Mouse (Mus musculus): ENCODE measurements around the gene Rorb. TPM values are rescaled to one million over a fixed set of nuclear protein-coding genes. Genes with fewer than 3 reads are reported as not detected.

The Rorb gene
- total and polyA plus RNA-seq, 3 experiments, result not detected

DNA sequence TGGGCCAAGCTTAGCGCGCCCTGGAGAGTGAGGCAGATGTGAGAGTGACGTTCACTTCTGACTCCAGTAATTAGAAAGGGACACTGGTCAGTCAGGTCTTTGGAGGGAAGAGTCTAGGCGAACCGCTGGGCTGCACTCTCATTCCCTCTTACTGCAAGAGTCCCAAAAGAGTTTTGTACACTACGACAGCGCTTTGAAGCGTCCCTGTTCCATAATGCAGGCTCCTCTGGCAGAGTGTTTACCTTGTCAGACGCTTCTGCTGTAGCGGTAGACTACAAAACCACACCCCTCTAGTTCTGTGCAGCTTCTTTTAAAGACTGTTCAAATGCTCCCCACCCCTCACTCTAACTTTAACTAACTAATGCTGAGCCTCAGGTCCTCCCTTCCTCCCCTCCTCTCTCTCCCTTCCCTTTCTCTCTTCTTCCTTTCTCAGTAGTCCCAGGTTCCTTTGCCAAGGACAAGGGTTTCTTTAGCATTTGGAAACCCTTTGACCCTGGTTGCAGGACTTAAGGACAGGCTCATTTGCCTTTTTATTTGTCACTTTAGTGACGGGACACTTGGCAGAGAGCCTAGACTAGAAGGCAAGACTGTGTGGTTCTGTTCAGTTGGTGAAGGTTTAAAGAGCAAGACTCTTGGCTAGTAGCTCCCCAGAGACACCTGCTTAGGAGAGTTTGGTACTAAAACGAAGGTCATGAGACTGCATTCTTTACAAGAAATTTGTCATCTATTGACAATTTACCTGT lies 603 bp upstream of the Rorb start:
- Histone ChIP-seq H3K4me2 (ENCODE audit: insufficient read depth, low read depth, poor library complexity, severe bottlenecking) (no peak overlapping the region), H3K36me3 (replicated peaks in 1 of 2; ENCODE audit: control insufficient read depth in 1 of 2, insufficient read depth in 1 of 2, low read length in 1 of 2) (no peaks in the 10 kb centered on the region), H3K79me2 (replicated peaks; ENCODE audit: control insufficient read depth, extremely low read depth, insufficient read depth, poor library complexity, severe bottlenecking) (no peaks in the 10 kb centered on the region), H3K27me3 (replicated peaks) (no peaks in the 10 kb centered on the region), H3K27ac (ENCODE audit: insufficient read depth, low read depth) (no peak overlapping the region), H3K9me3 (replicated peaks; ENCODE audit: low read length) (peaks cover 6% of the 10 kb centered on the region), H3K4me1 (ENCODE audit: control insufficient read depth in 1 of 2, insufficient read depth in 2 of 2) (peaks cover 3 to 11% of the 10 kb centered on the region in 2 experiments; a peak in 3 of 4 replicates), H3K9ac (ENCODE audit: insufficient read depth, low read depth) (no peak overlapping the region), H3K4me3 (replicated peaks in 1 of 3; ENCODE audit: low read depth in 2 of 3, low read length in 2 of 3, poor library complexity in 1 of 3) (no peak overlapping the region)
- in situ Hi-C loops (cut with MboI; ENCODE audit: low pct_ligation_motif_present, low pct_unique_long_range_greater_than_20kb, low sequenced_read_pairs) (no loop called here), dilution Hi-C loops (cut with MboI; ENCODE audit: extremely low pct_ligation_motif_present, extremely low pct_unique_long_range_greater_than_20kb, low sequenced_read_pairs) (no loop called here)
- TF ChIP-seq TBP (conservative IDR thresholded peaks at IDR 0.05; ENCODE audit: low read depth, low read length) (no peak), KAT2A (IDR thresholded peaks at IDR 0.05; ENCODE audit: insufficient replicate concordance, low read length) (no peak), NRF1 (IDR thresholded peaks at IDR 0.05; ENCODE audit: low read depth, low read length) (no peak), UBTF (IDR thresholded peaks at IDR 0.05; ENCODE audit: low read depth, low read length) (no peak), SMC3 (IDR thresholded peaks at IDR 0.05; ENCODE audit: low read depth, low read length) (no peak), E2F4 (IDR thresholded peaks at IDR 0.05; ENCODE audit: insufficient replicate concordance, low read depth, low read length) (no peak), CTCF (conservative IDR thresholded peaks at IDR 0.05 in 1 of 2, IDR thresholded peaks at IDR 0.05 in 1 of 2; ENCODE audit: low read depth in 2 of 2, low read length in 2 of 2) (no peak), RCOR1 (conservative IDR thresholded peaks at IDR 0.05; ENCODE audit: low read depth, low read length) (no peak), ZMIZ1 (IDR thresholded peaks at IDR 0.05; ENCODE audit: low read depth, low read length) (no peak), CHD2 (IDR thresholded peaks at IDR 0.05; ENCODE audit: low read length) (no peak), ZC3H11A (IDR thresholded peaks at IDR 0.05; ENCODE audit: low read depth, low read length) (no peak), BHLHE40 (IDR thresholded peaks at IDR 0.05; ENCODE audit: low read depth, low read length) (no peak)
- DNase-seq (ENCODE audit: extremely low read depth), result no peak

DNA sequence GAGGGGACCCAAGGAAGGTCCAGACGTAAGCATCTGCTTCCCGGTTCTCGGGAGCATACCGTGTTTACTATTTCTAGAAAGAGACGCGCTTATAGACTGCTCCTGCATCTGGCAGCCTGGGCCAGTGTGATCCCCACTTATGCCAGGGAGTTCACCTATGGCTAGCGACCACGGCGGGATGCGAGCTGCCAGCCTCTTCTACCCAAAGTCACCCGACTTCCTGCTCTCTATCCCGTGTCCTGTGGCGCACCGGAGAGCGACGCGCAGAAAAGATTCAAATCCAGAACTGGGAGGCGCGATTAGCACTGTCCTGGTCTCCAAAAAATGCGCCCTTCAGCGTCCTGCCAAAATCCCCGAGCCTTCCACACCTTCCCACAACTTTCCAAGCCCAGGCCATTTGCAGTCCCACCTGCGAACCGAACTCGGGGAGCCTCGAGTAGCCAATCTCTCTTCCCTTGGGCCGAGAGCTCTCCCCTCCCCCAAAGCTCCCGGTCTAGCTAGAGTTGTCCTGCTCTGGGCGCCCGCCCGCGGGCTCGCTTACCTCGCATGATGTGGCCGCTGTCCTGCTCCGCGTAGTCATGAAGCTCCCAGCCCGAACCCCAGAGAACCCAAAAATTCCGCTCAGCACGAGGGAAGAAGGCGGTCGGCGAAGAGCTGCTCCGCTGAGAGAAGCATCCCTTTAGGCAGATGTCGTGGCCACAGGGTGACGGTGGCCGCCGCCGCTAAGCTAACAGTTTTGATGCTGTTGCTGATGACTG lies 806 bp downstream of the Rorb start:
- Histone ChIP-seq H3K27ac (ENCODE audit: insufficient read depth, low read depth) (no peak overlapping the region), H3K9ac (ENCODE audit: insufficient read depth, low read depth) (no peak overlapping the region), H3K9me3 (replicated peaks; ENCODE audit: low read length) (peaks cover 6% of the 10 kb centered on the region), H3K4me3 (replicated peaks in 1 of 3; ENCODE audit: low read depth in 2 of 3, low read length in 2 of 3, poor library complexity in 1 of 3) (no peak overlapping the region), H3K79me2 (replicated peaks; ENCODE audit: control insufficient read depth, extremely low read depth, insufficient read depth, poor library complexity, severe bottlenecking) (no peaks in the 10 kb centered on the region), H3K4me1 (ENCODE audit: control insufficient read depth in 1 of 2, insufficient read depth in 2 of 2) (peaks cover 3 to 11% of the 10 kb centered on the region in 2 experiments; a peak in 3 of 4 replicates), H3K36me3 (replicated peaks in 1 of 2; ENCODE audit: control insufficient read depth in 1 of 2, insufficient read depth in 1 of 2, low read length in 1 of 2) (no peaks in the 10 kb centered on the region), H3K4me2 (ENCODE audit: insufficient read depth, low read depth, poor library complexity, severe bottlenecking) (no peak overlapping the region), H3K27me3 (replicated peaks) (no peaks in the 10 kb centered on the region)
- TF ChIP-seq JUN (IDR thresholded peaks at IDR 0.05; ENCODE audit: insufficient read depth, low read depth, low read length), result no peak
- TF ChIP-seq POLR2AphosphoS2 (IDR thresholded peaks at IDR 0.05; ENCODE audit: low read depth, low read length), result no peak
- TF ChIP-seq CTCF (conservative IDR thresholded peaks at IDR 0.05 in 1 of 2, IDR thresholded peaks at IDR 0.05 in 1 of 2; ENCODE audit: low read depth in 2 of 2, low read length in 2 of 2), result no peak
- no peak for TF ChIP-seq RAD21 (IDR thresholded peaks at IDR 0.05; ENCODE audit: low read depth, low read length)
- TF ChIP-seq PAX5 (IDR thresholded peaks at IDR 0.05; ENCODE audit: low read length), result no peak
- in situ Hi-C loops (cut with MboI; ENCODE audit: low pct_ligation_motif_present, low pct_unique_long_range_greater_than_20kb, low sequenced_read_pairs) (no loop called here), dilution Hi-C loops (cut with MboI; ENCODE audit: extremely low pct_ligation_motif_present, extremely low pct_unique_long_range_greater_than_20kb, low sequenced_read_pairs) (no loop called here)
- DNase-seq (ENCODE audit: extremely low read depth), result no peak

All from CH12.LX (cell line).